Mouse (Mus musculus) testis, adult 2 months (tissue): ENCODE data around the gene Prss2. TPM values are rescaled to one million over a fixed set of nuclear protein-coding genes. Genes with fewer than 3 reads are reported as not detected.

Experiments
- H3K27ac ChIP-seq: fragments of 200-500 bp; 2 replicates; pipeline ENCODE4 v1.5.1; 2012; ENCODE audit warnings: low read depth, low read length; ENCODE audit not compliant: control insufficient read depth, insufficient read depth
- H3K27me3 ChIP-seq: fragments of 200-500 bp; 2 replicates; pipeline ENCODE4 v1.6.1; 2012; ENCODE audit warnings: mild to moderate bottlenecking, low read length, moderate library complexity; ENCODE audit not compliant: control insufficient read depth, insufficient read depth
- H3K36me3 ChIP-seq: fragments of 200-500 bp; 2 replicates; pipeline ENCODE4 v1.6.1; 2012; ENCODE audit warnings: mild to moderate bottlenecking, low read length; ENCODE audit not compliant: control insufficient read depth, insufficient read depth
- H3K4me1 ChIP-seq: fragments of 200-500 bp; 2 replicates; pipeline ENCODE4 v1.6.1; 2012; ENCODE audit warnings: low read length; ENCODE audit not compliant: control insufficient read depth, insufficient read depth
- H3K4me3 ChIP-seq: fragments of 200-500 bp; 2 replicates; pipeline ENCODE4 v1.5.1; 2012; ENCODE audit warnings: low read depth, mild to moderate bottlenecking, low read length, moderate library complexity, mixed read lengths; ENCODE audit not compliant: control insufficient read depth
- CTCF ChIP-seq: fragments of 200-500 bp; IDR thresholded peaks from 2 replicates; pipeline ENCODE4 v1.5.1; 2012; ENCODE audit warnings: low read depth, mild to moderate bottlenecking, inconsistent platforms, low read length, moderate library complexity; ENCODE audit not compliant: control insufficient read depth, insufficient read depth, insufficient replicate concordance
- POLR2A ChIP-seq: fragments of 200-500 bp; IDR thresholded peaks from 2 replicates; pipeline ENCODE4 v1.6.1; 2012; ENCODE audit warnings: low read depth, mild to moderate bottlenecking, inconsistent platforms, low read length, moderate library complexity; ENCODE audit not compliant: control insufficient read depth
- polyA plus RNA-seq: library from polyadenylated mRNA; depleted of rRNA; stranded (reverse); fragments of >200 nt; gene quantifications from 2 replicates; pipeline ENCODE4 v1.2.3, GENCODE M21; 2012

Gene Prss2
- polyA plus RNA-seq, 1 experiment: 2.9 TPM

- Histone ChIP-seq H3K36me3 (no peaks in the 10 kb centered on the region), H3K4me3 (no peak overlapping the region), H3K27me3 (no peaks in the 10 kb centered on the region), H3K4me1 (peaks cover 3% of the 10 kb centered on the region), H3K27ac (no peak overlapping the region)
- TF ChIP-seq POLR2A (no peak), CTCF (no peak)
Measured at GRCm38 (mm10) chr6:41544381-41544924, 22.9 kb downstream of the Prss2 start.

DNA sequence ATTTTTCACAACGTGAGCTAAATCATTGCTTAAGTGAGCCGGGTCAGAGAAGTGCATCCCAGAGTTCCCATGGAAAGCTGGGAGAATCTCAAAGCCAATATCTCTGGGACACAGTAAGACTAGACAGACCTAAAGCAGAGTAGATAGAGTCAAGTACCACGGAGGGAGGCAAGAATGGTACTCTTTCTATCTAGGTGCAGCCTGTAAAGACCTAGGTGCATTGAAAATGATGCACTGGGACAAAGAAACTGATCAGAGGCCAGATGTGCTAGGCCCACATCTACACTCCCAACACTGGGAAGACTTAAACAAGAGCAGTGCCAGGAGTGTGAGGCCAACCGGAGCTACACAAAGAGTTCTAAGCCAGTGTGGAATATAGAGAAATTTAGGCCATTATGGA lies 23.7 kb downstream of the Prss2 start:
- Histone ChIP-seq H3K36me3 (no peaks in the 10 kb centered on the region), H3K4me1 (peaks cover 3% of the 10 kb centered on the region), H3K4me3 (no peak overlapping the region), H3K27ac (no peak overlapping the region), H3K27me3 (no peaks in the 10 kb centered on the region)
- TF ChIP-seq CTCF (no peak), POLR2A (no peak)

DNA sequence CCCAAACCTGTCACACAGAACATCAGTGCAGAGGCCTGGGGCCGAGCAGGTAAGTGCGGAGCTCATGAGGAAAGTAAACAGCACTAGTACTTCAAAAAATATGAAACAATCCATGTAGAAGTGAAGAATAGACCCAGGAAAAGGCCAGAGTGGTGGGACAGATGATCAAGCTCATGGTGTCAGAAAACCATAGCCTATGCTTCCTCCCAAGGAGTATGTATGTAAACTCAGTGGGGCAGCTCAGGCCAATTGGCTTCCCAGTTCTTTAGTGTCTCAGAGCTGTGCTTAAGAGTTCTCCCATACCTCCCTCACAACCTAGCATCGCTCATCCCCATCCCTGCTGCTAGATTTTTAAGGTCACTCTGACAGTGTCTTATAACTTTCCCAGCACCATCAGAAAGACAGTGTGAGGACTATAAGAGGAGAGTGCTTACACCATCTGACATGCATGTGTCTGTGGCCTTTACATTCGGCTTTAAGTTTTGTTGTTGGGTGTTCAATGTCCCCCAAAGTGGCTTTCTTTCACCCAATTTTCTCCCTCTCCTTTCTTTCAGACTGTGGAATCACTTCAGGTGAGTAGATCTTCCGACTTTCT lies 25.6 kb downstream of the Prss2 start:
- no peaks in the 10 kb centered on the region for H3K36me3 ChIP-seq
- no peak for TF ChIP-seq CTCF
- no peak for TF ChIP-seq POLR2A
- H3K27me3 ChIP-seq: no peaks in the 10 kb centered on the region
- peaks cover 3% of the 10 kb centered on the region for H3K4me1 ChIP-seq
- no peak overlapping the region for H3K4me3 ChIP-seq
- H3K27ac ChIP-seq: no peak overlapping the region

DNA sequence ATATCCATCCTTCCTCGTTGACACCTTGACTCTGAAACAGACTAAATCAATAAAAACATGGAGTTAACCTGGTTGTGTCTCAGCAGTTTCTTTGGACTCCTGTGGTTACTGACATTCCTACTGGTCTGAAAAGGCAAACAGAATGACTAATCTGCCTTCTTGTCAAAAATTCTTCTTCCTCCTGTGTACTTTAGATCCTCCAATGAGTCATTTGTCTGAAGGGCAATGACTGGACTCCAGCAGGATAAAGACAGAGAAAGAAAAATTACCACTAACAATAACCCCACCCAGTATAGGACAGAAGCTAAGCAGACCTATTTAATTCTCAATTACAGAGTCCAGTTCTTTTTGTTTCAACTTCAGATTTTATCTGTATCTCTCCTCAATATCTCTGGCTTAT lies 26.7 kb downstream of the Prss2 start:
- no peak overlapping the region for H3K4me3 ChIP-seq
- peaks cover 2% of the 10 kb centered on the region for H3K4me1 ChIP-seq
- no peaks in the 10 kb centered on the region for H3K27me3 ChIP-seq
- no peaks in the 10 kb centered on the region for H3K36me3 ChIP-seq
- no peak overlapping the region for H3K27ac ChIP-seq
- TF ChIP-seq CTCF (no peak), POLR2A (no peak)

DNA sequence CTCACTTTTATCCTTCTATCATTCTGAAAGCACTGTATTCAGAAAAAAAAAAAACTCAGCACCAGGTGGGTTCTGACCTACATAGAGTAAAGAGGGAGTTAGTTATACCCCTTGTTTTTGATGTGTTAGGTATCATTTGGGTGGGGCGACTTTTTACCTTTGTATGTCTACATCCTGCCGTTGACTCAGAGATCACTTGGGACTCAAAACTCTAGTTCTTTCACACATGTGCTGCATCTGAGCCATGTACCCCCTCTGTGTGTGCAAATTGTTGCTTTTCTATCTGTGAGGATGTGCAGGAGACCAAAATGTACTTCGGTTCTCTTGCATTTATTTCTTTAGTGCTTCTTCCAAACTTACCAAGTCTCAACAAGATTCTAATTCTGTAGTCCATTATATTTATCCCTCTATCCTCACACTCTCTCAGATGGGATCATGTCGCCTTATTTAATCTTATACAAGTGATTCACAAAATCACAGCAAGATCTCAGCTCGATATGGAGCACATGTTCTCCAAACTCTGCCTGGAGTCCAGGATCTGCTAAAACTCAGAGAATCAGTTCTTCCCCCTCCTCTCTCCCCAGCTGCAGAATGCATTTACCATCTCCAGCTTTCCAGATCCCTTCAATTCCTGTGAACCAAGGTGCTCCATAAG lies 31.9 kb downstream of the Prss2 start:
- Histone ChIP-seq H3K27ac (no peak overlapping the region), H3K27me3 (no peaks in the 10 kb centered on the region), H3K36me3 (no peaks in the 10 kb centered on the region), H3K4me3 (no peak overlapping the region), H3K4me1 (no peaks in the 10 kb centered on the region)
- TF ChIP-seq POLR2A (no peak), CTCF (no peak)

DNA sequence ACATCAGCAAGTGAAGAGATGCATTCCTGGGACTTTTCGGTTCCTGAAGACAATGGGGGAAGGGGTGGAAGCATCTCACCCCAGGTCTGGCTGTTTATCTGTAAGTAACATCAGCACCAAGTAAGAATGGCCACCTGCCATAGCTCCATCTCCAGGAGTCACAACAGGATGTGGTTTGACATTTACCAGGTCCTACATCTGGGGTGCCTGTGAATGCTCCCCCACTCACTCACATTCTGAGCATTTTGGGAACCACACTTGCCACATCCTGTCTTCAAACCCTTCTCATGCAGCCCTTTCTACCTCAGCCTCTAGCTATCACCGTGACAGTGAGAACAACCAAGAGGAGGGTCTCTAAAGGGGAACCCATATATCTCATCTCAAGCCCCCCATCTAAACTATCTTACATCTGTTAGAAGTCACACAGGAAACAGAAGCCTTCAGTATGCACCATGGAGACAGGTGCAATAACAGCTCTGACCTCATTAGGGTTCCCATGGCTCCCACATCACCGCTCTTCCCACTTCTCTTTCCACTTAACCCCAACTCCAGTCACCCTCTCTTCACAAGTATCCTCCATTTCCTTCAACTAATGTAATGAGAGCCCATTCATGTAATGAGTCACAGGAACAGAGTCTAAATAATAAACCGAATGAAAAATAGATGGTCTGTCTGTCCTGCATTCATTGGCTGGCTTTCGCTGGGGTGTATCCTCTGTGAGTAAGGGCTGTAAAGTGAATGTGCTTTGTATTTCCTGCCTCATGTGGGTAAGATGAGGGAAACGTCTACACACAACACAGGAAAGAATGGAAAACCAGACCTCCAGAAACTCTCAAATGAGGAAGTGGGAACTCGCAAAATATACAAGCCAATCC lies 32.9 kb downstream of the Prss2 start:
- Histone ChIP-seq H3K36me3 (no peaks in the 10 kb centered on the region), H3K27me3 (no peaks in the 10 kb centered on the region), H3K4me1 (no peaks in the 10 kb centered on the region), H3K27ac (no peak overlapping the region), H3K4me3 (no peak overlapping the region)
- TF ChIP-seq POLR2A (no peak), CTCF (no peak)

GRCm38 (mm10) chr6:41556389-41556788 lies 34.8 kb downstream of the Prss2 start:
- no peak for TF ChIP-seq POLR2A
- TF ChIP-seq CTCF: no peak
- no peaks in the 10 kb centered on the region for H3K27me3 ChIP-seq

More at GRCm38 (mm10) chr6:41556389-41556788, 34.8 kb downstream of the Prss2 start:
- H3K27ac ChIP-seq: no peak overlapping the region
- no peaks in the 10 kb centered on the region for H3K36me3 ChIP-seq
- H3K4me1 ChIP-seq: no peaks in the 10 kb centered on the region
- no peak overlapping the region for H3K4me3 ChIP-seq
